Mouse (Mus musculus) spleen, adult 2 months (tissue): ENCODE measurements around the gene Dpep2nb. TPM values are rescaled to one million over a fixed set of nuclear protein-coding genes. Genes with fewer than 3 reads are reported as not detected.
"Not testable (repeated sequence)": the region's sequence is repeated elsewhere in the genome, so short reads cannot be mapped to it uniquely, and the experiment has no call there.

Experiments
- DNase-seq, 2 experiments: peaks; one replicate each; pipeline versions ENCODE4 v3.0.0 to v3.0.0-alpha.2; 2012 to 2021; ENCODE audit warnings: low spot score in 2 of 2, low read depth in 1 of 2
- H3K27ac ChIP-seq: fragments of 200-500 bp; 2 replicates; pipeline ENCODE4 v1.5.1; 2012; ENCODE audit warnings: low read length, inconsistent platforms; ENCODE audit not compliant: insufficient read depth
- H3K27me3 ChIP-seq: fragments of 200-500 bp; 2 replicates; pipeline ENCODE4 v1.6.1; 2012; ENCODE audit warnings: mild to moderate bottlenecking, moderate library complexity, low read length, inconsistent platforms; ENCODE audit not compliant: control insufficient read depth, insufficient read depth
- H3K36me3 ChIP-seq: fragments of 200-500 bp; 2 replicates; pipeline ENCODE4 v1.6.1; 2012; ENCODE audit warnings: mild to moderate bottlenecking, low read length, inconsistent platforms; ENCODE audit not compliant: control insufficient read depth, insufficient read depth
- H3K4me1 ChIP-seq: fragments of 200-500 bp; 2 replicates; pipeline ENCODE4 v1.6.1; 2011; ENCODE audit warnings: inconsistent platforms; ENCODE audit not compliant: control insufficient read depth, insufficient read depth, insufficient read length
- H3K4me3 ChIP-seq: fragments of 200-500 bp; 2 replicates; pipeline ENCODE4 v1.5.1; 2011; ENCODE audit warnings: mild to moderate bottlenecking, inconsistent platforms; ENCODE audit not compliant: insufficient read depth, insufficient read length; ENCODE audit errors: extremely low read depth
- CTCF ChIP-seq: fragments of 200-500 bp; IDR thresholded peaks from 2 replicates; pipeline ENCODE4 v1.5.1; 2011; ENCODE audit warnings: mild to moderate bottlenecking, inconsistent platforms; ENCODE audit not compliant: insufficient read depth, insufficient read length, insufficient replicate concordance; ENCODE audit errors: extremely low read depth
- POLR2A ChIP-seq: fragments of 200-500 bp; IDR thresholded peaks from 2 replicates; pipeline ENCODE4 v1.6.1; 2011; ENCODE audit warnings: low read depth, low read length, inconsistent platforms
- WGBS: fragments of 180-500 bp; shearing (Covaris S2); methylation state at CpG from one replicate; pipeline ENCODE4 v1.1.7; 2018; 5-methylcytosine and 5-hydroxymethylcytosine counted together
- polyA plus RNA-seq: library from polyadenylated mRNA; depleted of rRNA; stranded (reverse); fragments of >200 nt; gene quantifications from 2 replicates; pipeline ENCODE4 v1.2.3, GENCODE M21; 2012

The Dpep2nb gene
- polyA plus RNA-seq, 1 experiment: not detected

GRCm38 (mm10) chr8:105996359-105996758, 9.4 kb downstream of the Dpep2nb start:
- Histone ChIP-seq H3K36me3 (no peaks in the 10 kb centered on the region), H3K27me3 (no peaks in the 10 kb centered on the region), H3K4me3 (no peak overlapping the region), H3K4me1 (peaks cover 14% of the 10 kb centered on the region; the same call in 1 of the 2 replicates), H3K27ac (no peak overlapping the region)
- TF ChIP-seq CTCF (no peak), POLR2A (no peak)
- DNase-seq: peak in 1 of 2 experiments; percentile 20
- 11% methylated on average over 7 of the region's 7 CpGs for WGBS

- no peaks in the 10 kb centered on the region for H3K27me3 ChIP-seq
- WGBS: 69% methylated on average over 4 of the region's 4 CpGs
- H3K4me1 ChIP-seq: peaks cover 16% of the 10 kb centered on the region; the same call in 1 of the 2 replicates
- no peak for DNase-seq
- no peak for TF ChIP-seq CTCF
- TF ChIP-seq POLR2A: no peak
- no peaks in the 10 kb centered on the region for H3K36me3 ChIP-seq
- no peak overlapping the region for H3K27ac ChIP-seq
- H3K4me3 ChIP-seq: no peak overlapping the region
Observed at GRCm38 (mm10) chr8:105993226-105993625, 12.5 kb downstream of the Dpep2nb start.

GRCm38 (mm10) chr8:105992499-105992898, 13.3 kb downstream of the Dpep2nb start:
- WGBS: 31% methylated on average over 5 of the region's 5 CpGs
- TF ChIP-seq POLR2A (no peak), CTCF (no peak)
- peak; percentile 80 to 87 for DNase-seq
- H3K4me1 ChIP-seq: peaks cover 16% of the 10 kb centered on the region; the same call in 1 of the 2 replicates
- H3K27me3 ChIP-seq: no peaks in the 10 kb centered on the region
- no peak overlapping the region for H3K27ac ChIP-seq
- no peaks in the 10 kb centered on the region for H3K36me3 ChIP-seq
- H3K4me3 ChIP-seq: no peak overlapping the region

GRCm38 (mm10) chr8:105991546-105991945, 14.2 kb downstream of the Dpep2nb start:
- no peak overlapping the region for H3K4me3 ChIP-seq
- no peaks in the 10 kb centered on the region for H3K27me3 ChIP-seq
- DNase-seq: no peak
- TF ChIP-seq CTCF (no peak), POLR2A (no peak)
- 79% methylated on average over 2 of the region's 2 CpGs for WGBS
- no peaks in the 10 kb centered on the region for H3K36me3 ChIP-seq
- H3K27ac ChIP-seq: no peak overlapping the region
- H3K4me1 ChIP-seq: peaks cover 15% of the 10 kb centered on the region; the same call in 1 of the 2 replicates

GRCm38 (mm10) chr8:105990856-105991387, 14.9 kb downstream of the Dpep2nb start, which contains the start of gene Dus2:
Gene Dus2, plus strand, starts transcription at chr8:105991337.
- no peak within 1 kb of the TSS for H3K4me3 ChIP-seq
- TF ChIP-seq POLR2A (no peak), CTCF (peak; percentile 94)
- H3K36me3 ChIP-seq: no peaks in the 10 kb centered on the region
- no peak within 1 kb of the TSS for H3K27ac ChIP-seq
- peaks cover 10% of the 10 kb centered on the region; the same call in 1 of the 2 replicates for H3K4me1 ChIP-seq
- DNase-seq: peak; percentile 68 to 84
- no peaks in the 10 kb centered on the region for H3K27me3 ChIP-seq
- 10% methylated on average over 15 of the region's 15 CpGs for WGBS

GRCm38 (mm10) chr8:105988546-105988945, 17.2 kb downstream of the Dpep2nb start:
- no peak overlapping the region for H3K27ac ChIP-seq
- H3K4me3 ChIP-seq: no peak overlapping the region
- no peaks in the 10 kb centered on the region for H3K36me3 ChIP-seq
- DNase-seq: no peak
- TF ChIP-seq POLR2A (no peak), CTCF (no peak)
- WGBS: 87% methylated on average over 11 of the region's 11 CpGs
- H3K4me1 ChIP-seq: peaks cover 9% of the 10 kb centered on the region; the same call in 1 of the 2 replicates
- no peaks in the 10 kb centered on the region for H3K27me3 ChIP-seq

GRCm38 (mm10) chr8:105983406-105983805, 22.4 kb downstream of the Dpep2nb start:
- not testable (repeated sequence) for DNase-seq, H3K36me3 ChIP-seq, H3K4me1 ChIP-seq, H3K27me3 ChIP-seq, H3K4me3 ChIP-seq, H3K27ac ChIP-seq
- WGBS: 39% methylated on average over 11 of the region's 11 CpGs
